Mouse (Mus musculus) B cell, adult 2 months (primary cell): Measurements from ENCODE around the gene Zfp120.
"Not testable (repeated sequence)": the region's sequence is repeated elsewhere in the genome, so short reads cannot be mapped to it uniquely, and the experiment has no call there.

Experiments used
- DNase-seq, 2 experiments: peaks; one replicate each; pipeline ENCODE4 v3.0.0; 2022

Zfp120 gene

GRCm38 (mm10) chr2:150136435-150136897, at the start of gene Zfp120:
Gene Zfp120 (minus strand): TSS chr2:150136708.
- DNase-seq = peak; percentile 87 to 89

- DNase-seq = not testable (repeated sequence)
Observed at GRCm38 (mm10) chr2:150181570-150181999, 45.1 kb upstream of the Zfp120 start, which contains the start of gene Gm14139. Gene Gm14139 (plus strand): TSS chr2:150181755.

GRCm38 (mm10) chr2:150181046-150181445, 44.5 kb upstream of the Zfp120 start:
- DNase-seq = not testable (repeated sequence)

- DNase-seq = not testable (repeated sequence)
Observed at GRCm38 (mm10) chr2:150179579-150179978, 43.1 kb upstream of the Zfp120 start, which contains the start of gene Gm10770. Gene Gm10770 (minus strand): TSS chr2:150179679.

- DNase-seq = no peak
Observed at GRCm38 (mm10) chr2:150173833-150174232, 37.3 kb upstream of the Zfp120 start.

- DNase-seq = no peak
Observed at GRCm38 (mm10) chr2:150166703-150167102, 30.2 kb upstream of the Zfp120 start.

GRCm38 (mm10) chr2:150132773-150133172, 3.7 kb downstream of the Zfp120 start:
- DNase-seq = no peak

- not testable (repeated sequence) for DNase-seq
Observed at GRCm38 (mm10) chr2:150132002-150132401, 4.5 kb downstream of the Zfp120 start.

GRCm38 (mm10) chr2:150111247-150111912, 25.1 kb downstream of the Zfp120 start:
- no peak for DNase-seq

GRCm38 (mm10) chr2:150099618-150100017, 36.9 kb downstream of the Zfp120 start:
- DNase-seq = peak in 1 of 2 experiments; percentile 3
